Mouse (Mus musculus): Measurements from ENCODE around the gene Polr2a.

DNA sequence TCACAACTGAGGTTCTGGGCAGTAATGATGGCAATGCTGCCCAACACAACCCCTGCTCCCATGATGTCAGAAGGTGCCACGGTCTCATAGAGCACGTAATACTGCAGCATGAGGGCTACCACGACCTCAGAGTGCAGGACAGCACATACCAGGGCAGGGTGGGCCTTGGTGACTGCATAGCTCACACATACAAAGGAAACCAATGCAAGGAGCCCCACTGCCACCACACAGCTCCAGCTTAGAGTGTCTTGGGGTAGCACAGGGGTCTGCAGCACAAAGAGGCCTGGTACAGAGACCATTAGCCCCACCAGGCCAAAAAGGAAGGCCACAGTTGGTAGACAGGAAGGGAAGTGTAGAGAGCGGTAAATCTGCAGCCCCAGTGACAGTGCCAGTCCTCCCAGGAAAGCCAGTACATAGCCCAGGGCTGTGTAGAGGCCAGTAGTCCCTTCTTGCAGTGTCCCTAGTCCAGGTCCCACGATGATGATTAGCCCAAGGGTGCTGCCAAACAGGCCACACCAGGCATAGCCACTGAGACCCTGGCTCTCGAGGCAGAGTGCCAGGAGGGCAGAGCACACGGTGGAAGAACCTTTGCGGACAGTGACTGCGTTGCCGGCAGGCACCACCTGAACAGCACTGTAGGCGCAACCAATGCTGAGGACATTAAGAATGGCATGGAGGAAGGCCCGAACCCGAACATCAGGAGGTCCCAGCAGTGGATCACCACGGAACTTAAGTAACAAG lies 1.9 kb upstream of the Polr2a start:
- no peak for TF ChIP-seq CTCF (IDR thresholded peaks at IDR 0.05; ENCODE audit: low read depth)
- no peak for TF ChIP-seq EP300 (IDR thresholded peaks at IDR 0.05; ENCODE audit: low read depth)
